Mouse (Mus musculus): ENCODE results near the gene Cntfr.
A peak's percentile ranks its signal among the peaks of the same experiment; 100 is the strongest.

Cntfr gene

DNA sequence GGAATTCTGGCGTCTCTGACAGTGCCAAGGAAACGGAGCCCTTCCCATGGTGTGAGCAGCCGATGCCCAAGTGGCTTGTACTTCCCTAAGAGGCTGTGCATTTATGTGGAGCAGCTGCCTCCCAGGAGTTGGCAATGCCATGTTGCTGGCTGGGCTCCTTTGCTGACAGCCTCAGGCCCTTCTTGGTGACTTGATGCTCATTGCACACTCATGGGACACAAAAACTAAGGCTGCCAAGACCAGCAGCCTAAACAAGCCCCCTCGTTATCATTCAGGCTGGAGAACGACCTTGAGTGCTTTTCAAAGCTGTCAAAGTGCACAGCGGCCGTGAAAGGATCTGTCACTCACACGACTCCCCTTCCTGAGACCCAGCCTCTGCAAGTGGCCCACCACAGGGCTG, 84.7 kb downstream of the Cntfr start:
- no peak for DNase-seq (ENCODE audit: low spot score)

DNA sequence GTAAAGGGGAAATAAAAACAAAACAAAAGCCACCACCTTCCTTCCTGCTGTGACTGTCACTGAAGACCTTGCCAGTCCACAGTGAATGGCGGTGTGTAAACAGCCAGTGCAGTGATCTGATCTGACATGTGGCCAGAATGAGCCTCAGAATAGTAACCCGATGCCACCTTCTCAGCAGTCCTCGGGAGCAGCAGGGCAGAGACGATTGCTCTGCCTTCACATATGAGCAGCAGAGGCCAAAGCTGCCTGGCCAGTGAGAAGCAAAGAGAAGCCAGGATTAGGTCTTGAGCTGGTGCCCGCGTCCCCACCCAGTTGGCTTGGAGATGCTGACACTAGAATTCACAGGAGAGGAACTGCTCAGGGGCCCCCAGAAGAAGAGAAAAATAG, 86.3 kb downstream of the Cntfr start:
- DNase-seq (ENCODE audit: low spot score) = no peak

- DNase-seq (ENCODE audit: low spot score) = peak; percentile 30
These were observed 87.0 kb downstream of the Cntfr start for GRCm38 (mm10) chr4:41609681-41610593.
